8 mouse cellular contexts compared by ENCODE assay signal in genomic region chr13:84349721-84350040, GRCm38 (mm10).
DNase-seq lines count a peak whose midpoint lies in the region; ATAC-seq lines count a peak whose summit lies in the region.

No protein-coding gene starts in this region.

- H3K4me2 ChIP-seq in heart, embryonic 16.5 days (ENCODE audit: low read depth, low read length), result peak overlapping the region; percentile 99
- peak overlapping the region; percentile 78 for H3K4me2 ChIP-seq in embryonic facial prominence, embryonic 13.5 days
- peak overlapping the region; percentile 80 for H3K4me2 ChIP-seq in intestine, embryonic 14.5 days (ENCODE audit: low read length)
- H3K4me2 ChIP-seq in midbrain, embryonic 16.5 days (ENCODE audit: low read length), result peak overlapping the region; percentile 66

- no peak overlapping the region for H3K9ac ChIP-seq in heart, embryonic 16.5 days (ENCODE audit: low read length)
- 0 out of 2 replicates have a peak overlapping the region, but pooled peaks have one; percentile 53 for H3K9ac ChIP-seq in embryonic facial prominence, embryonic 13.5 days
- 0 out of 2 replicates have a peak overlapping the region, but pooled peaks have one; percentile 5 for H3K9ac ChIP-seq in intestine, embryonic 14.5 days (ENCODE audit: low read length)
- peak overlapping the region; percentile 78 for H3K9ac ChIP-seq in midbrain, embryonic 16.5 days (ENCODE audit: low read depth, low read length)

- ATAC-seq in heart, embryonic 16.5 days (replicated peaks; ENCODE audit: extremely low read depth, insufficient read depth, low FRiP score), result no peak
- no peak for ATAC-seq in embryonic facial prominence, embryonic 13.5 days (ENCODE audit: insufficient number of reproducible peaks, insufficient read depth, low FRiP score, low TSS enrichment, low read depth)
- no peak for ATAC-seq in intestine, embryonic 14.5 days (replicated peaks; ENCODE audit: low FRiP score, low TSS enrichment, low read depth)
- no peak for ATAC-seq in midbrain, embryonic 16.5 days

- H3K4me3 ChIP-seq in heart, embryonic 16.5 days (ENCODE audit: low read length), result peak overlapping the region; percentile 68
- H3K4me3 ChIP-seq in embryonic facial prominence, embryonic 13.5 days, result peak overlapping the region; percentile 47
- H3K4me3 ChIP-seq in intestine, embryonic 14.5 days (ENCODE audit: low read depth, low read length), result peak overlapping the region; percentile 44
- H3K4me3 ChIP-seq in midbrain, embryonic 16.5 days (ENCODE audit: low read depth, low read length), result peak overlapping the region; percentile 47

- peaks cover 12% of the 10 kb centered on the region for H3K4me1 ChIP-seq in heart, embryonic 16.5 days (ENCODE audit: control insufficient read depth, insufficient read depth, low read length)
- H3K4me1 ChIP-seq in embryonic facial prominence, embryonic 13.5 days, result peaks cover 14% of the 10 kb centered on the region
- peaks cover 6% of the 10 kb centered on the region; the same call in 1 of the 2 replicates for H3K4me1 ChIP-seq in intestine, embryonic 14.5 days (replicated peaks; ENCODE audit: control insufficient read depth, insufficient read depth, low read length)
- peaks cover 33% of the 10 kb centered on the region for H3K4me1 ChIP-seq in midbrain, embryonic 16.5 days (ENCODE audit: control insufficient read depth, insufficient read depth, low read length)

- H3K27ac ChIP-seq in heart, embryonic 16.5 days (ENCODE audit: low read length), result no peak overlapping the region
- H3K27ac ChIP-seq in embryonic facial prominence, embryonic 13.5 days, result no peak overlapping the region
- H3K27ac ChIP-seq in intestine, embryonic 14.5 days (ENCODE audit: low read depth), result no peak overlapping the region; the same call in 1 of the 2 replicates
- peak overlapping the region; percentile 94 for H3K27ac ChIP-seq in midbrain, embryonic 16.5 days (ENCODE audit: low read length)

- no peak for DNase-seq in heart, postnatal 14 days
- no peak for DNase-seq in intestine, embryonic 14.5 days (ENCODE audit: low spot score)
- DNase-seq in cerebellum, postnatal 25 days, result no peak
- DNase-seq in cerebellum, adult 8-10 months, result no peak
- DNase-seq in urinary bladder, postnatal 36 days (ENCODE audit: low spot score in 2 of 2), result no peak

- H3K27me3 ChIP-seq in heart, embryonic 16.5 days (ENCODE audit: control insufficient read depth, insufficient read depth, low read length), result peaks cover 24% of the 10 kb centered on the region
- peaks cover 44% of the 10 kb centered on the region for H3K27me3 ChIP-seq in embryonic facial prominence, embryonic 13.5 days
- peaks cover 28% of the 10 kb centered on the region for H3K27me3 ChIP-seq in intestine, embryonic 14.5 days (replicated peaks; ENCODE audit: control insufficient read depth, insufficient read depth, low read length)
- H3K27me3 ChIP-seq in midbrain, embryonic 16.5 days (ENCODE audit: control insufficient read depth, insufficient read depth, low read depth, low read length), result no peaks in the 10 kb centered on the region

- intact Hi-C loops in heart, postnatal 14 days (cut with DNase I), result loop anchor here (5.0 kb wide), 2 partner anchors 127 to 632 kb away; partner anchors contain the start of gene Tmem161b

- H3K36me3 ChIP-seq in heart, embryonic 16.5 days (ENCODE audit: control insufficient read depth, insufficient read depth), result no peaks in the 10 kb centered on the region
- H3K36me3 ChIP-seq in embryonic facial prominence, embryonic 13.5 days, result no peaks in the 10 kb centered on the region
- H3K36me3 ChIP-seq in intestine, embryonic 14.5 days (ENCODE audit: control insufficient read depth, insufficient read depth, low read length), result no peaks in the 10 kb centered on the region
- no peaks in the 10 kb centered on the region for H3K36me3 ChIP-seq in midbrain, embryonic 16.5 days (ENCODE audit: control insufficient read depth, insufficient read depth, low read length)

- 44% methylated on average over 4 of the region's 4 CpGs for WGBS in heart, embryonic 16.5 days
- WGBS in embryonic facial prominence, embryonic 13.5 days, result 40% methylated on average over 4 of the region's 4 CpGs
- 44% methylated on average over 4 of the region's 4 CpGs for WGBS in intestine, embryonic 14.5 days
- WGBS in midbrain, embryonic 16.5 days, result 24% methylated on average over 4 of the region's 4 CpGs

- H3K9me3 ChIP-seq in heart, embryonic 16.5 days (replicated peaks; ENCODE audit: control insufficient read depth, low read length), result no peaks in the 10 kb centered on the region
- H3K9me3 ChIP-seq in embryonic facial prominence, embryonic 13.5 days, result no peaks in the 10 kb centered on the region
- no peaks in the 10 kb centered on the region for H3K9me3 ChIP-seq in intestine, embryonic 14.5 days (ENCODE audit: control insufficient read depth, low read length)
- H3K9me3 ChIP-seq in midbrain, embryonic 16.5 days (replicated peaks; ENCODE audit: control insufficient read depth, low read length, poor library complexity, severe bottlenecking), result no peaks in the 10 kb centered on the region
